Mouse (Mus musculus): ENCODE results near the gene Babam2. TPM values are rescaled to one million over a fixed set of nuclear protein-coding genes. Genes with fewer than 3 reads are reported as not detected.

The Babam2 gene
- polyA plus RNA-seq, 1 experiment from 2014 or later = 78.7 TPM

DNA sequence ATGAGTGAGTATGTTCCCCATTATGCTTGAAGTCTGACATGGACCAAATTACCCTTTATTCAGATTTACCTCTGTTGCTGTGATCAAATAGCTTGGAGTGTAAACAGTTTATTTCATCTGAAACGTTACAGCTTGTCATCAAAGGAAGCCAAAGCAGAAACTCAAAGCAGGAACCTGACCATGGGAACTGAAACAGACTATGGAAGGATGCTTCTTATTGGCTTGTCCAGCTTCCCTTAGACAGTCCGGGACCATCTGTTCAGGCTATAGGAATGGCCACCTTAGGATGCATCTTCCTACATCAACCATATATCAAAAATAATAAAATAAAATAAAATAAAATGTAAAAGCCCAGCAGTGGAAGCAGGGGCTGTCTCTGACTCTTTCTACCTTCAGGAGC lies 183.0 kb downstream of the Babam2 start:
- H3K4me2 ChIP-seq (replicated peaks) = no peak overlapping the region
- H3K9ac ChIP-seq = no peak overlapping the region
- H3K4me1 ChIP-seq (replicated peaks) = no peaks in the 10 kb centered on the region
- no peak for ATAC-seq
- H3K27ac ChIP-seq = no peak overlapping the region
- H3K27me3 ChIP-seq (replicated peaks) = no peaks in the 10 kb centered on the region
- no peaks in the 10 kb centered on the region for H3K36me3 ChIP-seq
- no peak overlapping the region for H3K4me3 ChIP-seq (replicated peaks)
- no peaks in the 10 kb centered on the region for H3K9me3 ChIP-seq
- 59% methylated on average over 2 of the region's 2 CpGs for WGBS

DNA sequence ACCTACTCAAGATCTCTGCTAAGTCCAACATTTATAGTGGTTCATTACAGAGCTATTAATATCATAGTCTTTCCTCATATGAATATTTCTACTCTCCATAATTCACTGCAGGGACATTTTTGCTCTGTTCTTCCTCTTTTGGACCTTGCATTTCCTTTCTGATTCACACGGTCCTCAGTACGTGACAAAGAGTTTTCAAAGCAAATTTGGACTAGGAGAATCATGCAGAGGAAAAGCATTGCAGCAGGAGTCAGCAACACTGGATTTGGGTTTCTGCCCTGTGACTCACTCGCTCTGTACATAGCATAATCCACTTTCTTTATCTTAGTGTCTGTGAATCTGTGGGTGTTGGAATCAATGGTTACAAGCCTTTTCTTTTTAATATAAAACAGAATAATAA lies 184.8 kb downstream of the Babam2 start:
- no peak for ATAC-seq

DNA sequence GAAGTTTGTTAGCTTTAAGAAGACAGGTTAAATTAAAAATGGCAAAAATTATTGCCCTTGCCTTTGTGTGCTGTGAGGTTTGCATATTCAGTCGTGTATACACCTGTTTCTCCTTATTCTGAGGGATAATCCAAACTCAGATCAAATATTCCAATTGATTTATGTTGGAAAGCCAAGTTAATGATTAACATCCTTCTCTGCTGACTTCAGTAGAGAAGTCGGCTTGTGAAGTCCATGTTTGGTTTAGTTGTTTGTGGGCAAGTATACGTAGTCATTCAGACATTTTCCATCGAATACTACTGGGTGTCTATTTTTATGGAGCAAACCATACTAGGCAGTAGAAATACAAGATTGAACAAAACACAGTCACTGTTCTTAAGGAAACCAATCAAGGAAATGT lies 187.5 kb downstream of the Babam2 start:
- Histone ChIP-seq H3K36me3 (no peaks in the 10 kb centered on the region), H3K4me1 (replicated peaks) (no peaks in the 10 kb centered on the region), H3K4me3 (replicated peaks) (no peak overlapping the region), H3K27ac (no peak overlapping the region), H3K27me3 (replicated peaks) (no peaks in the 10 kb centered on the region), H3K4me2 (replicated peaks) (no peak overlapping the region), H3K9me3 (no peaks in the 10 kb centered on the region), H3K9ac (no peak overlapping the region)
- whole genome bisulfite sequencing = 34% methylated on average over 4 of the region's 4 CpGs
- ATAC-seq = peak; percentile 65; the same call in 1 of the 2 replicates

More for the DNA sequence above, 184.8 kb downstream of the Babam2 start:
- H3K36me3 ChIP-seq = no peaks in the 10 kb centered on the region
- H3K9me3 ChIP-seq = no peaks in the 10 kb centered on the region
- no peak overlapping the region for H3K9ac ChIP-seq
- H3K4me2 ChIP-seq (replicated peaks) = no peak overlapping the region
- 64% methylated on average over 3 of the region's 3 CpGs for WGBS
- H3K27ac ChIP-seq = no peak overlapping the region
- H3K27me3 ChIP-seq (replicated peaks) = no peaks in the 10 kb centered on the region
- H3K4me3 ChIP-seq (replicated peaks) = no peak overlapping the region
- H3K4me1 ChIP-seq (replicated peaks) = no peaks in the 10 kb centered on the region

DNA sequence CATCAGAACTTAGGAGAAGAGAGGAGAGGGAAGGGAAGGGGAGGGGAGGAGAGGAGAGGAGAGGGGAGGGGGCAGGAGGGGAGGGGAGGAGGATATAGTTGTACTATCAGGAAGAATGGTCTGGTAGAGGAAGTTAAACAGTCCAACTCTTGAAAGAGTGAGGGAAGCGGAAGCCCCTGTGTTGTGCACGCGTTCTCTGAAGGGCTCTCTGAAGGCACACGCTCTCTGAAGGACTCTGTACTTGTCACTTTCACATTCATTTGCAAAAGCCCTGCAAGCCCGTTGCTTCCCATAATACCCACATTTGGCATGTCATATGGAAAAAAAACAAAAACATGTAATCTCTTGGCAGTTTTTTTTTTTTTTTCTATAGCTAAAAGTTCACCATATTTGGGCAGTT lies 190.1 kb downstream of the Babam2 start:
- Histone ChIP-seq H3K27ac (0 out of 2 replicates have a peak overlapping the region, but pooled peaks have one; percentile 27), H3K4me2 (replicated peaks) (no peak overlapping the region), H3K4me1 (replicated peaks) (no peaks in the 10 kb centered on the region), H3K36me3 (no peaks in the 10 kb centered on the region), H3K9me3 (no peaks in the 10 kb centered on the region), H3K4me3 (replicated peaks) (no peak overlapping the region), H3K9ac (no peak overlapping the region), H3K27me3 (replicated peaks) (no peaks in the 10 kb centered on the region)
- 51% methylated on average over 5 of the region's 5 CpGs for WGBS
- ATAC-seq = no peak; the same call in 1 of the 2 replicates

DNA sequence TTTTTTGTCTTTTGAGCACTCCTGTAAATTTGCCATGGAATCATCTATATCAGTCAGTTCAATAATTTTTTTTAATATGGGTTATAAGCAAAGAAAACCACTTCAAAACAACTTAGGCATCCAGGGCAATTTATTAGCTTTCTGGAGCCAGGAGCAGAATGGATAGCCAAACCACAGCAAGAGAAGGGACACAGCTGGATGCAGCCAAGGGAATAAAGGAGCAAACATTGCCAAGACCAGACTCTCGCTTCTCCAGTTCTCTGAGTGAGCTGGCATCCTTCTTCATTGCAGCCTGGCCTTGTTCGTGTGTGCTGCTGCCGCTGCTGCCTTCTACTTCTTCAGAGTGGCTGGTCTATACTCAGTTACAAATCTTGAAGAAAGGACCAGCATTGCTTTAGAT lies 190.9 kb downstream of the Babam2 start:
- no peak overlapping the region for H3K4me2 ChIP-seq (replicated peaks)
- ATAC-seq = no peak
- no peaks in the 10 kb centered on the region for H3K9me3 ChIP-seq
- H3K4me3 ChIP-seq (replicated peaks) = no peak overlapping the region
- no peak overlapping the region for H3K9ac ChIP-seq
- H3K4me1 ChIP-seq (replicated peaks) = no peaks in the 10 kb centered on the region
- 61% methylated on average over 3 of the region's 3 CpGs for WGBS
- H3K27me3 ChIP-seq (replicated peaks) = no peaks in the 10 kb centered on the region
- H3K27ac ChIP-seq = no peak overlapping the region
- no peaks in the 10 kb centered on the region for H3K36me3 ChIP-seq

DNA sequence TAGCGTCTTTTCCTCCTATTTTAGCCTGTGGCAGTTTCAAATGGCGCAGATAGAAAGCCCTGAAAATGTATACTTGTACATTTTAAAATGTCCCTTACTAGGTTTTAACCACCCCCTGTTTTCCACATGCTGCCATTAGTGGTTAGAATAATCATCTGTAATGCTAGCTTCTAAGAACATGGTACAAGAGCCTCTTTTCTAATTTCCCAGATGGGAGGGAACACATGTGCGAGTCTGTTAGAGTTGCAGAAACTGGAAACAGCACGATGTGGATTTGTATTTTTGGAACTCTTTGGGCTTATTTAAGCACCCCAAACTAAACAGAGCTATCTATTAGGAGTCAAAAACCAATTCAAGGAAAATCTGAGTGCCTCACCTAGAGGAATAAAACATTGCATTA lies 195.1 kb downstream of the Babam2 start:
- H3K36me3 ChIP-seq = no peaks in the 10 kb centered on the region
- no peaks in the 10 kb centered on the region for H3K9me3 ChIP-seq
- no peak overlapping the region for H3K27ac ChIP-seq
- H3K4me2 ChIP-seq (replicated peaks) = no peak overlapping the region
- H3K4me1 ChIP-seq (replicated peaks) = no peaks in the 10 kb centered on the region
- H3K27me3 ChIP-seq (replicated peaks) = no peaks in the 10 kb centered on the region
- WGBS = 86% methylated on average over 4 of the region's 4 CpGs
- no peak overlapping the region for H3K9ac ChIP-seq
- ATAC-seq = no peak
- H3K4me3 ChIP-seq (replicated peaks) = no peak overlapping the region

DNA sequence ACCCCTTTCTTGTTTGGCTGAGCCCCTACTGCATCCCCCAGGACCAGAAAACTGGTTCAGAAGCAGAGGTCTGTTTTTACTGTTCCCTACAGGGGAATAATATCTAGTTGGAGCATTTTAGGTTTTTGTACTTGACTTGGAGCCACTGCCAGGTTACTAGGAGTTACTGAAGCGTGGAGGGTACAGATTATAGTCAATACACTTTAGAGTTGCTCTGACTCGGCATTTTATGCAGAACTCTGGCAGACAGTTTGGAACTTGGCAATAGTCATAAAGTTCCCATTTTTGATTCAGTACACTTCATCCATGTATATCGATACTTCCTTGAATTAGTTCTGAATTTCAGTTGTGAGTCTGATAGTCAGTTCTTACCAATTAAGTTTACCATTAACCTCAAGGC lies 202.4 kb downstream of the Babam2 start:
- no peak overlapping the region for H3K27ac ChIP-seq
- H3K9ac ChIP-seq = no peak overlapping the region
- H3K4me3 ChIP-seq (replicated peaks) = no peak overlapping the region
- no peak overlapping the region for H3K4me2 ChIP-seq (replicated peaks)
- H3K36me3 ChIP-seq = no peaks in the 10 kb centered on the region
- H3K27me3 ChIP-seq (replicated peaks) = no peaks in the 10 kb centered on the region
- ATAC-seq = no peak
- WGBS = 92% methylated on average over 3 of the region's 3 CpGs
- H3K9me3 ChIP-seq = no peaks in the 10 kb centered on the region
- H3K4me1 ChIP-seq (replicated peaks) = no peaks in the 10 kb centered on the region

DNA sequence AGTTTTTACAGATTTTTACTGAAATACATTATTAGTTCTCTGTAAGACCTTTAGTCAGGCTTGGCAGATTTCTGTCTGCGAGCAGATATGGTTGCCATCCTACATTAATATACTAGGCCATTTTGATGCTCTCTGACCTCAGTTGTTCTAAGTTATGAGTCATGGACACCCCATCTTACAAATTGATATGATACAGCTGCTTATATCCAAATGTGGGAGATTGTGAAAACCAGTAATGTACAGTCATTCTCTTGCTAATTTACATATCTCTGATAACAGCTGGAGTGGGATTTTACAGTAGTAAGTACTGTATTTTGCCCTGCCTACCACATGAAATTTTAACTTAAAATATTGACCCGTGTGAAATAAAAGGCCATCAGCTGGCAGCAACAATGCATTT lies 204.7 kb downstream of the Babam2 start:
- WGBS = 82% methylated on average over 2 of the region's 2 CpGs
- Histone ChIP-seq H3K4me3 (replicated peaks) (no peak overlapping the region), H3K27ac (no peak overlapping the region), H3K36me3 (no peaks in the 10 kb centered on the region), H3K9ac (no peak overlapping the region), H3K9me3 (no peaks in the 10 kb centered on the region), H3K4me1 (replicated peaks) (0 out of 2 replicates have a peak, but pooled peaks cover 3% of the 10 kb centered on the region), H3K27me3 (replicated peaks) (no peaks in the 10 kb centered on the region), H3K4me2 (replicated peaks) (no peak overlapping the region)
- ATAC-seq = no peak

DNA sequence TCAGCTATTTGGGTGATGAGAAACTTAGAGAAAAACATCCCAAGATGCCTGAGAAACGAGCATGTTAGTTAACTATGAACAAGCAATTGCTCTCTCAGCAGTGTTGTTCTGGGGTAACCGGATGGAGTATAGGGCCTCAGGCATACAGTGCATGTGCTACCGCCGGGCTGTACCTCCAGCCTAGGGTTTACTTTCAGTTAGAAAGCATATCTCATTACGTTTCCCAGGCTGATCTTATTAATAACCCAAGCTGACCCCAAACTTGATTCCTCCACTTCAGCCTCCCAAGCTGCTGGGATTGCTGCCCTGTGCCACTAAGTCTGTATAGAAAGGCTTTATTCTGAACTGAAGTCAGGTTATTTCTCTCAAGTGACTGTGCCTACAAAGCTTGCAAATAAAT lies 205.4 kb downstream of the Babam2 start:
- no peak for ATAC-seq
- Histone ChIP-seq H3K4me2 (replicated peaks) (no peak overlapping the region), H3K4me3 (replicated peaks) (no peak overlapping the region), H3K36me3 (no peaks in the 10 kb centered on the region), H3K27ac (no peak overlapping the region), H3K27me3 (replicated peaks) (no peaks in the 10 kb centered on the region), H3K9ac (no peak overlapping the region), H3K4me1 (replicated peaks) (0 out of 2 replicates have a peak, but pooled peaks cover 3% of the 10 kb centered on the region), H3K9me3 (no peaks in the 10 kb centered on the region)
- WGBS = 81% methylated on average over 5 of the region's 5 CpGs

DNA sequence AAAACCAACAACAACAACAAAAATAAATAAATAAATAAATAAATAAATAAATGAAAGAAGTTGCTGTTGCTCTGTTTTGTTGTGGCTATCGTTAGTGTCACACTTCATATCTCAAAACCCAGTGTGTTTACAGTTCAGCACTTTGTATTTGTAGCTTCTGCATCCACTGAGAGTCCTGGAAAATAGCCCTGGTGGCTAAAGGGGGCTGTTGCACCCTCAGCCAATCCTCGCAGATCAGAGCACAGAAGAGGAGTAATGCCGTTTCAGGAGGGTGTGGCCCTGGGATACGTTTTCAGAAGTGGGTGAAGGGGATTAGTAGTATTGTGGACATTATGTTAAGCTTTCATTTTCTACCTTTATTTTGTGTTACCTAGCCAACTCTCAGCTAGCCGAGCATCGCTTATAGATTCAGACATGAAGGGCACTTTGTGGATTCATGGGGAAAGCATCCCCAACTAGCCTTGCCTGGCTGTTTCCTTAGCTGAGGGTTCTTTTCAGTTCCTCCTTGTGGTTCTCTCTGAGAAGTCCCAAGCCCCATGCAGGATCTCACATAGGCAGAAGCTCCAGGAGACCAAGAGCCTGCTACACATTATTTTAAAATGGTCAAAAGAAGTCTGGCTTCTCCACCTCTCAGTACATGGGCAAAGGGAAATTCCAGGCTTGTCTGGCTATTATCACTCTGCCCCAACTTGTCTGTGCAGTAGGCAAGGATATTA lies 207.6 kb downstream of the Babam2 start:
- no peak overlapping the region for H3K9ac ChIP-seq
- WGBS = 70% methylated on average over 6 of the region's 6 CpGs

DNA sequence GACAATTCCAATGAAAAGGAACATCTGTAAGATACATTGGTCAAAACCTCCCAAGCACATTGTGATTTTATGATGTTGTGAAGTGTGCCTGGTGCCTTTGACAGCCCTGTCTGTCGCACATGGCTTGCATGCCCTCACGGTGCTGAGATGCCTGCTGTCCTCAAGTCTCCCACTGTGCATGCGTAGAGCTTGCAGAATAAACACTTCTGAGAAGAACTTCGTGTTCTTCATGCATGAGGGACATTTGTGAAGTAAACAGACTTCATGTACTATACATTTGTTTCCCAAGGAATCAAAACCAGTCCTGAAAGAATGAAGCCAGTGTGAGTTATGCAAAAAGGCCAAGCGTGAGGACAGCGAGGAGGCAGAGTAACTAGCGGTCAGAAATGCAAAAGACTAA lies 208.3 kb downstream of the Babam2 start:
- H3K27ac ChIP-seq = no peak overlapping the region
- no peak overlapping the region for H3K4me3 ChIP-seq (replicated peaks)
- H3K36me3 ChIP-seq = no peaks in the 10 kb centered on the region
- ATAC-seq = no peak
- no peak overlapping the region for H3K4me2 ChIP-seq (replicated peaks)
- no peaks in the 10 kb centered on the region for H3K9me3 ChIP-seq
- 0 out of 2 replicates have a peak, but pooled peaks cover 3% of the 10 kb centered on the region for H3K4me1 ChIP-seq (replicated peaks)
- no peak overlapping the region for H3K9ac ChIP-seq
- no peaks in the 10 kb centered on the region for H3K27me3 ChIP-seq (replicated peaks)
- WGBS = 69% methylated on average over 7 of the region's 7 CpGs

More for the DNA sequence above, 207.6 kb downstream of the Babam2 start:
- Histone ChIP-seq H3K27me3 (replicated peaks) (no peaks in the 10 kb centered on the region), H3K4me3 (replicated peaks) (no peak overlapping the region), H3K27ac (no peak overlapping the region), H3K4me2 (replicated peaks) (no peak overlapping the region), H3K4me1 (replicated peaks) (0 out of 2 replicates have a peak, but pooled peaks cover 3% of the 10 kb centered on the region), H3K9me3 (no peaks in the 10 kb centered on the region), H3K36me3 (no peaks in the 10 kb centered on the region)
- no peak for ATAC-seq

DNA sequence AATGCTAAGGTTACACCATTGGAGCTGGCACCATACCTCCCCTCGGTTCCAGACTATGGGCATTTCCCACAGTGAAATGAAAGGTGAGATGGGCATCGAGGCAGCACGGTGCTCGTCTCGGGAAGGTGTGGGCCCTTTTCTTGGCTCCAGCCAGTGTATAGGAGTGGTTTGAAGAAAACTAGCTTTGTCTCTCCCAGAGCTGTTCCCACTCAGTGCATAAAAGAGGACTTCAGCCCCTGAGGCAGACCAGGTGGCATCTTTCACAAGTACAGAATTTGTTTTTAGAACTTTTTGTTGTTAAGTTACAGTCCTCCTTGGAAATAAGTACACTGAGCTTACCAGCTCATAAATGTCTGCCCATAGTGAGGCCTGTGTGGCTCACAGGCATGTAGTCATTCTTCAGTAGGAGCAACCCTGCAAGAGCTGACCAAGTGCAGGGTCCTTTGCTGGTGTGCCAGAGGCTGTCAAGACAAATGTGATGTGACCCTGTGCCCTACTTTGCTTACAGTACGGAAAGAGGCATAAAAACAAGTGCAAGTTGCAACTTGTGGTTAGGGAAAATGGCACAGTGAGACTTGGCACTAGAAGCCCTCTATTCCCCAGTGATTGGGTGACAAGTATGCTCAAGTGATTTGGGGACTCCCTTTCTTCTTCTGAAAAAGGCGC lies 208.9 kb downstream of the Babam2 start:
- Histone ChIP-seq H3K4me1 (replicated peaks) (0 out of 2 replicates have a peak, but pooled peaks cover 3% of the 10 kb centered on the region), H3K27ac (peak overlapping the region; percentile 32; the same call in 1 of the 2 replicates), H3K4me2 (replicated peaks) (no peak overlapping the region), H3K4me3 (replicated peaks) (no peak overlapping the region), H3K9ac (no peak overlapping the region), H3K27me3 (replicated peaks) (no peaks in the 10 kb centered on the region), H3K9me3 (no peaks in the 10 kb centered on the region), H3K36me3 (no peaks in the 10 kb centered on the region)
- 75% methylated on average over 7 of the region's 7 CpGs for WGBS
- ATAC-seq = no peak

DNA sequence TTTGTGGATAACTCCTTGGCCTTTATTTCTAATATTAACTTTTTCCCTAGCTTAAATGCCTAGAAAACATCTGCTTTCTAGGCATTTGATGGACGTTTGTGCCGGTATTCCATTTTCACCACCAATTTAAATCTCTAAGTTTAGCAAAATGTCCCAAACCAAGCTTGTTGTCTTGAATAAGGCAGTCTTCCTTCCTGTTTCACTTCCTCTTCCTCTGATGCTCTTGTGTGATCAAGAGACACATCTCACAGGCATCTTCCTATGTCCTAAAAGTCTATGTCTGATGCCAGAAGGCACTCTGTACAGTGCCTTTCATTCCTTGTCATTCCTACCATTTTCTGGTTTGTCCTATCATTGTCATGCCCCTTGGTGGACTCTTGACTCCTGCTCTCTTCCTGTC lies 210.5 kb downstream of the Babam2 start:
- ATAC-seq = no peak
- Histone ChIP-seq H3K27me3 (replicated peaks) (no peaks in the 10 kb centered on the region), H3K9me3 (no peaks in the 10 kb centered on the region), H3K9ac (no peak overlapping the region), H3K4me3 (replicated peaks) (no peak overlapping the region), H3K36me3 (no peaks in the 10 kb centered on the region), H3K4me2 (replicated peaks) (no peak overlapping the region), H3K27ac (no peak overlapping the region), H3K4me1 (replicated peaks) (0 out of 2 replicates have a peak, but pooled peaks cover 3% of the 10 kb centered on the region)
- 85% methylated on average over 2 of the region's 2 CpGs for WGBS

Measured in intestine, embryonic 15.5 days (tissue).